Mouse (Mus musculus): Measurements from ENCODE around the gene Gm5157.
"Not testable (repeated sequence)": the region's sequence is repeated elsewhere in the genome, so short reads cannot be mapped to it uniquely, and the experiment has no call there.

Gene Gm5157

GRCm38 (mm10) chr7:21190323-21190722 is at the start of gene Gm5157:
Gm5157 (minus strand) TSS chr7:21190423.
- not testable (repeated sequence) for DNase-seq (ENCODE audit: low spot score)

GRCm38 (mm10) chr7:21161885-21162284 is 28.3 kb downstream of the Gm5157 start, which contains the start of gene Vmn1r123:
Vmn1r123 (plus strand) TSS chr7:21162185.
- DNase-seq (ENCODE audit: low spot score): not testable (repeated sequence)
